In the genomic region with DNA sequence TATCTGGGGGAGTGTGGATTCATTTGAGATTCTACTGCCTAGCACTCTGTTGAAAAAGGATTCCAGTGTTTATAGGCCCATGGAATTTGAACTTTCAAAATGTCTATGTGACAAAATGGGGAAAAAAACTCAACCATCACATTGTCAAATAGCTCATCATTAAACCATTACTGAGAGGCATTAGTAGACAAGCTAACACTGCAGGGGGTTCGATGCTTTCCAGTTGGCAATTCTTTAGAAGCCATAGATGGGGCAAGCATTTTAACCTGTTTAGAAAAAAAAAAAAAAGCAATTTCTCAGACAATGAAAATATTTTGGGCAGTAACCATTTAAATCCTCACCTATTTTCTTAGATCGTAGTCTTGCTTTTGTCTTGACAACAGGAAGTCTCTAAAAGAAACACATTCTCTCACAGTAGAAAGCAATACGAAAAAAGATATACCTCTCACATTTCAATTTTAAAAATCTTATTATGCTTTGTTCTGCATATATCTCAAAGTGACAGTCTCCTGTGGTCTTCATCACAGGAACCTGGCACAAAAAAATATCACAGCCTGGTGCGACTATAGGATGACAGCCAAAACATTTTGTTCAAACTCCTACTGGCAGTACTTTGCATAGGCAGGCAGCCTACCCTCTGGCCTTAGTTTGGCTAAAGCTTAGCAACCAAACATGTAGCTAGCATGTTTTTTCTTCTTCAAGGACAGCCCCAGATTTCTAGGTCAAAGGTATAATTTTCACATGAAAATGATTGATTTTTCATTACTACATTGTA, we compare ENCODE assay signal across 26 mouse cellular contexts.
A peak's percentile ranks its signal among the peaks of the same experiment; 100 is the strongest.
DNase-seq lines count a peak whose midpoint lies in the region; ATAC-seq and TF ChIP-seq lines count a peak whose summit lies in the region.
"Had no signal": no experiment of that assay in that cellular context is flagged by ENCODE, and none has a peak within 500 bp of the region (broad histone marks: within the 10 kb centered on the region; RNA-seq: fewer than 3 reads in every experiment).

No protein-coding gene starts in this region.

- H3K4me2 ChIP-seq in forebrain, postnatal 0 days (ENCODE audit: low read depth): no peak overlapping the region
- no peak overlapping the region for H3K4me2 ChIP-seq in forebrain, embryonic 12.5 days
- H3K4me2 ChIP-seq in hindbrain, embryonic 12.5 days (replicated peaks): no peak overlapping the region
- H3K4me2 ChIP-seq: embryonic facial prominence, embryonic 12.5 days; embryonic facial prominence, embryonic 15.5 days; heart, embryonic 12.5 days; heart, embryonic 15.5 days; hindbrain, embryonic 15.5 days; intestine, embryonic 15.5 days had no signal

- no peaks in the 10 kb centered on the region for H3K36me3 ChIP-seq in forebrain, postnatal 0 days (ENCODE audit: insufficient read depth)
- no peaks in the 10 kb centered on the region for H3K36me3 ChIP-seq in forebrain, embryonic 12.5 days (replicated peaks)
- no peaks in the 10 kb centered on the region for H3K36me3 ChIP-seq in hindbrain, embryonic 12.5 days
- H3K36me3 ChIP-seq: embryonic facial prominence, embryonic 12.5 days; embryonic facial prominence, embryonic 15.5 days; G1E; heart, embryonic 12.5 days; heart, embryonic 15.5 days; hindbrain, embryonic 10.5 days; hindbrain, embryonic 15.5 days; intestine, embryonic 15.5 days had no signal

- no peak for TF ChIP-seq CTCF in forebrain, postnatal 0 days (IDR thresholded peaks at IDR 0.05; ENCODE audit: low read depth)

- H3K4me1 ChIP-seq in forebrain, postnatal 0 days (ENCODE audit: insufficient read depth): no peaks in the 10 kb centered on the region
- H3K4me1 ChIP-seq in forebrain, embryonic 12.5 days: no peaks in the 10 kb centered on the region
- no peaks in the 10 kb centered on the region for H3K4me1 ChIP-seq in hindbrain, embryonic 12.5 days
- H3K4me1 ChIP-seq: embryonic facial prominence, embryonic 12.5 days; embryonic facial prominence, embryonic 15.5 days; heart, embryonic 12.5 days; heart, embryonic 15.5 days; hindbrain, embryonic 10.5 days; hindbrain, embryonic 15.5 days; intestine, embryonic 15.5 days had no signal

- H3K27me3 ChIP-seq in forebrain, postnatal 0 days (ENCODE audit: insufficient read depth, low read length): no peaks in the 10 kb centered on the region
- no peaks in the 10 kb centered on the region for H3K27me3 ChIP-seq in forebrain, embryonic 12.5 days
- no peaks in the 10 kb centered on the region for H3K27me3 ChIP-seq in hindbrain, embryonic 12.5 days
- H3K27me3 ChIP-seq: CH12.LX; embryonic facial prominence, embryonic 12.5 days; embryonic facial prominence, embryonic 15.5 days; heart, embryonic 12.5 days; heart, embryonic 15.5 days; hindbrain, embryonic 15.5 days; intestine, embryonic 15.5 days had no signal

- ATAC-seq in forebrain, postnatal 0 days: no peak
- ATAC-seq in forebrain, embryonic 12.5 days (ENCODE audit: low FRiP score): no peak
- ATAC-seq in hindbrain, embryonic 12.5 days (ENCODE audit: low FRiP score): no peak
- ATAC-seq: intestine, embryonic 15.5 days; Patski had no signal

- no peak overlapping the region for H3K4me3 ChIP-seq in forebrain, postnatal 0 days (ENCODE audit: low read depth, low read length)
- H3K4me3 ChIP-seq in forebrain, embryonic 12.5 days (replicated peaks): no peak overlapping the region
- no peak overlapping the region for H3K4me3 ChIP-seq in hindbrain, embryonic 12.5 days
- H3K4me3 ChIP-seq: embryonic facial prominence, embryonic 12.5 days; embryonic facial prominence, embryonic 15.5 days; heart, embryonic 12.5 days; heart, embryonic 15.5 days; hindbrain, embryonic 10.5 days; hindbrain, embryonic 15.5 days; intestine, embryonic 15.5 days had no signal

- 75% methylated on average over 4 of the region's 4 CpGs for WGBS in forebrain, postnatal 0 days
- WGBS in forebrain, embryonic 12.5 days: 79% methylated on average over 4 of the region's 4 CpGs
- WGBS in hindbrain, embryonic 12.5 days: 81% methylated on average over 4 of the region's 4 CpGs

- DNase-seq in cerebellum, postnatal 10 days: peak; percentile 54 to 75
- no peak for DNase-seq in cerebellum, adult 9-11 months
- DNase-seq in forebrain, postnatal 0 days: peak; percentile 3
- peak; percentile 26 for DNase-seq in left cerebral cortex, postnatal 4 days
- no peak for DNase-seq in left cerebral cortex, adult 8-10 months (ENCODE audit: low spot score in 2 of 2)
- DNase-seq: adrenal gland, postnatal 10 days; adrenal gland, postnatal 36 days; B cell, adult 2 months; cerebellum, adult 11-12 months; gastrocnemius, postnatal 25 days; heart, adult 18-20 months; heart, postnatal 10 days; heart, postnatal 36 days; kidney, adult 11 months had no signal

- no peaks in the 10 kb centered on the region for H3K9me3 ChIP-seq in forebrain, postnatal 0 days (ENCODE audit: low read length)
- no peaks in the 10 kb centered on the region for H3K9me3 ChIP-seq in forebrain, embryonic 12.5 days
- no peaks in the 10 kb centered on the region for H3K9me3 ChIP-seq in hindbrain, embryonic 12.5 days (replicated peaks)
- H3K9me3 ChIP-seq: embryonic facial prominence, embryonic 12.5 days; embryonic facial prominence, embryonic 15.5 days; G1E; heart, embryonic 12.5 days; heart, embryonic 15.5 days; hindbrain, embryonic 10.5 days; hindbrain, embryonic 15.5 days; intestine, embryonic 15.5 days had no signal

- no peak overlapping the region for H3K27ac ChIP-seq in forebrain, postnatal 0 days (ENCODE audit: low read depth, low read length)
- no peak overlapping the region for H3K27ac ChIP-seq in forebrain, embryonic 12.5 days
- no peak overlapping the region for H3K27ac ChIP-seq in hindbrain, embryonic 12.5 days
- H3K27ac ChIP-seq: embryonic facial prominence, embryonic 12.5 days; embryonic facial prominence, embryonic 15.5 days; heart, embryonic 15.5 days; hindbrain, embryonic 10.5 days; hindbrain, embryonic 15.5 days; intestine, embryonic 15.5 days had no signal

- no peak overlapping the region for H3K9ac ChIP-seq in forebrain, postnatal 0 days
- no peak overlapping the region for H3K9ac ChIP-seq in forebrain, embryonic 12.5 days
- H3K9ac ChIP-seq in hindbrain, embryonic 12.5 days: no peak overlapping the region
- H3K9ac ChIP-seq: embryonic facial prominence, embryonic 12.5 days; embryonic facial prominence, embryonic 15.5 days; heart, embryonic 12.5 days; heart, embryonic 15.5 days; hindbrain, embryonic 15.5 days; intestine, embryonic 15.5 days had no signal

- intact Hi-C loops in left cerebral cortex, postnatal 4 days (cut with DNase I): no loop called here

Comparison
In these comparisons a context has a peak if more than half of its experiments do, and no peak if none do; other contexts are left out.
1. DNase-seq: peak in cerebellum, postnatal 10 days (2 of 2), forebrain, postnatal 0 days (single experiment) and left cerebral cortex, postnatal 4 days (single experiment); none in cerebellum, adult 9-11 months (single experiment) and left cerebral cortex, adult 8-10 months (0 of 2).